Mouse (Mus musculus) embryonic fibroblast, embryonic 13.5 days (primary cell): ENCODE measurements around the gene Ap5s1. TPM values are rescaled to one million over a fixed set of nuclear protein-coding genes. Genes with fewer than 3 reads are reported as not detected.
"Not testable (repeated sequence)": the region's sequence is repeated elsewhere in the genome, so short reads cannot be mapped to it uniquely, and the experiment has no call there.

Source experiments
- H3K27ac ChIP-seq: 2 replicates; pipeline ENCODE4 v1.5.1; 2012; ENCODE audit warnings: low read length, control low read depth, inconsistent platforms; ENCODE audit not compliant: insufficient read depth
- H3K4me1 ChIP-seq: 2 replicates; pipeline ENCODE4 v1.6.1; 2011; ENCODE audit warnings: low read length; ENCODE audit not compliant: control insufficient read depth, insufficient read depth
- H3K4me3 ChIP-seq: 2 replicates; pipeline ENCODE4 v1.5.1; 2011; ENCODE audit warnings: mild to moderate bottlenecking, control low read depth, low read length; ENCODE audit not compliant: insufficient read depth
- CTCF ChIP-seq: IDR thresholded peaks from 2 replicates; pipeline ENCODE4 v1.5.1; 2011; ENCODE audit warnings: mild to moderate bottlenecking, control low read depth, low read length, moderate library complexity, borderline replicate concordance; ENCODE audit not compliant: insufficient read depth
- POLR2A ChIP-seq: IDR thresholded peaks from 2 replicates; pipeline ENCODE4 v1.6.1; 2011; ENCODE audit warnings: low read depth, mild to moderate bottlenecking, control low read depth, low read length, moderate library complexity
- polyA plus RNA-seq: library from polyadenylated mRNA; stranded (reverse); fragments of >200 nt; gene quantifications from 2 replicates; pipeline ENCODE4 v1.2.4, GENCODE M21; 2011; ENCODE audit warnings: low read depth; ENCODE audit not compliant: missing spikeins, insufficient read length

Gene Ap5s1
- polyA plus RNA-seq, 1 experiment, result 13.8 TPM

DNA sequence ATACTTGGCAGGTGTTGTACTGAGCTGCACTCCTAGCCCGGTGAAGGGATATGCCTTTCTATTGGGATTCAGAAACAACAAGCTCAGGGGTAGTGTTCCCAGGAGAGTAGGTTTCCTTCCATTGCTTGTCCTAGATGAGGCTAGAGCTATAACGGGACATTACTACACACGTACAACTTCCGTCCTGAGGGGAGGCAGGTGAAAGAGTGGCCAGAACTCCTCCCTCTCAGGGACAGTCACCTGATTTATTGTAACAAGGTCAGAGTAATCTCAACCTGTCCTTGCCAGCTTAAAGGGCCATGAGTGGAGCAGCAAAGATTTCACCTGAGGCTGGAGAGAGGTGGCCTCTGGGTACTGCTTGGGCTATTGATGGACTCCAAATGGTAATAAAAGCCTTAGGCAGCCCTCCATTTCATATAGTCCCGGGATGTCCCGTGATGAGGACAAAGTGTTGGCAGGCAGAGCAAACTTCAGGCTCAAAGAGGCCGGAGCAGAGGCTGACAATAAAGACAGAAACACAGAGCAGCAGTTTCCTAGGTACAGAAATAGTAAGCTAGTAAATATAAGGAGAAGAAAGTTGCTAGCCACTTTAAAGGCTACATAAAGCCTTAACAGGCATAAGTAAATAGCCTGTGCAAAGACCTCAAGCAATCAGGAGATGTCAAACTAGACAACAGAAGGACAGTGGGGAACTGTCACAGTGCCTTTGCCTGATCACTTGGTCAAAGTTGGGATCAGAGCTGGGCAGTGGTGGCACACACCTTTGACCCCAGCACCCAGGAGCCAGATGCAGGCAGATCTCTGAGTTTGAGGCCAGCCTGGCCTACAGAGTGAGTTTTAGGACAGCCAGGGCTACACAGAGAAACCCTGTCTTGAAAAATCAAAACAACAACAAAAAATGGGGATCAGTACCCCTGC lies 9.3 kb downstream of the Ap5s1 start:
- H3K4me1 ChIP-seq, result no peaks in the 10 kb centered on the region; the same call in 1 of the 2 replicates
- no peak overlapping the region for H3K4me3 ChIP-seq
- H3K27ac ChIP-seq, result no peak overlapping the region
- TF ChIP-seq CTCF, result no peak
- no peak for TF ChIP-seq POLR2A

DNA sequence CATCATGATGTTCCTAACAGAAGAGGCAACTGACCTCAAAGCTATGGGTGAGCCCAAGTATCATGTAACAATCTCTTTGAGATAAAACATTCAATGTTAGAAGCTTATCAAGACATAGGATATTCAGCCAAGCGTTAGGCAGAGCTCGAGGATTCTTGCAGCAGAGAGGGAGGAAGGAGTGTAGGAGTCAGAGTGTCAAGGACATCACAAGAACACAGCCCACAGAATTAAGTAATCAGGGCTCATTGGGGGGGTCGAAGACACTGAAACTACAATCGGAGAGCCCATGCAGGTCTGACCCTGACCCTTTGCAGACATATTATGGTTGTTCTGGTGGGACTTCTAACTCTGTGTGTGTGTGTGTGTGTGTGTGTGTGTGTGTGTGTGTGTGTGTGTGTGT lies 13.2 kb downstream of the Ap5s1 start:
- Histone ChIP-seq H3K4me3 (no peak overlapping the region), H3K27ac (no peak overlapping the region), H3K4me1 (no peaks in the 10 kb centered on the region)
- TF ChIP-seq CTCF, result no peak
- no peak for TF ChIP-seq POLR2A

DNA sequence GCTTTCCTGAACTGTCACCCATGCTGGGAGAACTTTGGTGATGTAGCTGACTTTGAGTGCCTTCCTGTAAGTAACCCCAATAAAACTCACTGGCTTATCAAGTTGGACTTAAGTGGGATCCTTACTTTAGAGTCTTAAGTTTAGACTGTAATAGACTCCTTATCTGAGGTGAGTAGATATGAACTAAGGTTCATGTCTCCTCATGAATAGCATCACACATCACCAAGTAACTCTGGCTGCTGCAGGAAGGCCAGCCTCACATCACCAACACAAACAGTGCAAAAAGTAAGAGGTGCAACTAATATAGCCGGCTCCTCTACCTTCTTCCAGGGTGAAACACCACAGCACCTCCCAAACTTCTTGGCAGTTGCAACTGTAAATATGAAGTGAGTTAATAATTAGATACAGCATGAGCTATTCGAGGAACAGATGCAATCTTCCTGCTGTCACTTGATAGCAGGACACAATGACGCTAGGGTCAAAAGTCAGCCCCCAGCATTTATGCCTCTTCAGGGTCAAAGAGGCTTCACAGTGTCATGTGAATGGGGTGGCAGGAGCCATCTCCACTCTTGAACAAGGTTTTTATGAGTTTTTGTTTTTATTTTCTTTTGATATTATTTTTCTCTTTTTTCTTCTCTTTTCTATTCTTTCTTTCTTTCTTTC lies 15.1 kb downstream of the Ap5s1 start:
- Histone ChIP-seq H3K27ac (no peak overlapping the region), H3K4me1 (no peaks in the 10 kb centered on the region), H3K4me3 (no peak overlapping the region)
- TF ChIP-seq POLR2A (no peak), CTCF (no peak)

DNA sequence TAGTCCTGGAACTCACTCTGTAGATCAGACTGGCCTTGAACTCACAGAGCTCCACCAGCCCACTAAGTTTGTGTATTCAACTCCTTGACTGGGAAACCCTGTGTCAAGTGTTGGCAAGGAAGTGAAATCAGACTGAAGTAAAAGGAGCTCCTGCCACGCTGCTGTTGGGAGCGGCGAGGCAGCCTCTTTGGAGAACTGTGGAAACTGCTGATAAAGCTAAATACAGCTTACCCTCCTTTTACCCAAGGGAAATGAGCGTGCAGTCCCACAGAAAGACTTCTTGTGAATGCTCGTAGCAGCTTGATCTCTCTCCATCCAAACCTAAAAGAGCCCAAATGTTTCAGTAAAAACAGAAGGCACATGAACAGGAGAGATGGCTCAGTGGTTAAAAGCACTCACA lies 15.7 kb downstream of the Ap5s1 start:
- Histone ChIP-seq H3K4me1 (no peaks in the 10 kb centered on the region), H3K27ac (no peak overlapping the region), H3K4me3 (no peak overlapping the region)
- TF ChIP-seq CTCF, result no peak
- no peak for TF ChIP-seq POLR2A

- Histone ChIP-seq H3K4me3 (no peak overlapping the region), H3K27ac (no peak overlapping the region), H3K4me1 (no peaks in the 10 kb centered on the region)
- TF ChIP-seq CTCF (no peak), POLR2A (no peak)
These were observed 16.7 kb downstream of the Ap5s1 start for GRCm38 (mm10) chr2:131223569-131223968.

- Histone ChIP-seq H3K4me1 (no peaks in the 10 kb centered on the region), H3K27ac (no peak overlapping the region), H3K4me3 (no peak overlapping the region)
- TF ChIP-seq POLR2A (no peak), CTCF (no peak)
These were observed 18.3 kb downstream of the Ap5s1 start for GRCm38 (mm10) chr2:131225178-131225577.

- H3K27ac ChIP-seq, H3K4me3 ChIP-seq, H3K4me1 ChIP-seq: not testable (repeated sequence)
These were observed 19.8 kb downstream of the Ap5s1 start for GRCm38 (mm10) chr2:131226669-131227068.

- Histone ChIP-seq H3K27ac (no peak overlapping the region), H3K4me1 (no peaks in the 10 kb centered on the region), H3K4me3 (no peak overlapping the region)
- no peak for TF ChIP-seq CTCF
- TF ChIP-seq POLR2A, result no peak
These were observed 20.4 kb downstream of the Ap5s1 start for GRCm38 (mm10) chr2:131227243-131227642.

DNA sequence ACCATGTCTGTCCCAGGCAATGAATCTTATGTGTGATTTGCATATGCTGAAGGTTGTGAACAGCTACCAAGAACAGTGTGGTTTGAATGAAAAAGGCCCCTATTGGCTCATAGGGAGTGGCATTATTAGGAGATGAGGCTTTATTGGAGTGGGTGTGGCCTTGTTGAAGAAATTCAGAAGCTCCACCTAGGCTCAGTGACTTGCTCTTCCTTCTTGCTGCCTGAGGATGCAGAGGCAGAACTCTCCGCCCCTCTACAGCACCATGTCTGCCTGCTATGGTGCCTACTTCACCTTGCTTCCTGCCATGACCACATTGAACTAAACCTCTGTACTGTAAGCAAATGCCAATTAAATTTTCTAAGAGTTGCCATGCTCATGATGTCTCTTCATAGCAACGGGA lies 25.7 kb downstream of the Ap5s1 start:
- H3K4me3 ChIP-seq, result no peak overlapping the region
- H3K27ac ChIP-seq, result no peak overlapping the region
- no peak for TF ChIP-seq POLR2A
- no peak for TF ChIP-seq CTCF
- peaks cover 9% of the 10 kb centered on the region for H3K4me1 ChIP-seq
